Mouse (Mus musculus): ENCODE measurements at regions not wholly inside any gene's neighbourhood (a gene's known extent, or its start where the extent isn't known, plus 50 kb on each side); places are given as distances from the start of the nearest gene placed in this dataset.

DNA sequence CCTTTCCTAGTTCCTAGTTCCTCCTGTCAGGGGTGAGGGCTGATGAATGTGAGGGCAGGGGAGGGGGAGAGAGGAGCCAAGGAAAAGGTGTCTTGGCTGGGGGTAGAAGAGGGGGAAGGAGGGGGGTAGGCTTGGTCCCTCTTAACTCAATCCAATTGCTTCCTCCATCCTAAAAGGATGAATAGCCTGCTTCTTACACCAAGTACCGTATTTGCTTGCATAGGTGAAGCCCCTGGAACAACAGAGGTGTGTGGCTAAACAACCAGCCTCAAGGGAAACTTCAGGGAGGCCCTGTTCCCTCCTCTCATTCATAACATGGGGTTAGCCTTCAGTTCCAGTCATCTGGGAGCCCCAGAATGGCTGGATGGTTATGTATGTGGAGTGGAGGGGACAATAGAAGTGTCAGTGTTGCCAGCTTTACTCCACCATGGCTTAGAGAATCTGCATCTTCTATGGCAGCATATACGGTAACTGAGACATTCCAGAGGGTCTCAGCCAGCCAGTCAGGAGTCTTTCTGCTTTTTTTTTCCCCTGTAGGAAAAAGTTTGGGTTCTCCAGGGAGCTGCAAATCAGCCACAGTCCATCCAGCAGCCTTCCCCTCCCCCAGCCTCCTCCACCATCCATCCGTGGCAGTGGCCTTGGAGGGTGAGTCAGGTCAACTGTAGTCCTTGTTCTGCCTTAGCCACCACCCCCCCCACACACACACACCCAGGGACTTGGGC, 100.2 kb upstream of the Ccnd2 start:
- DNase-seq (ENCODE audit: low spot score): no peak

DNA sequence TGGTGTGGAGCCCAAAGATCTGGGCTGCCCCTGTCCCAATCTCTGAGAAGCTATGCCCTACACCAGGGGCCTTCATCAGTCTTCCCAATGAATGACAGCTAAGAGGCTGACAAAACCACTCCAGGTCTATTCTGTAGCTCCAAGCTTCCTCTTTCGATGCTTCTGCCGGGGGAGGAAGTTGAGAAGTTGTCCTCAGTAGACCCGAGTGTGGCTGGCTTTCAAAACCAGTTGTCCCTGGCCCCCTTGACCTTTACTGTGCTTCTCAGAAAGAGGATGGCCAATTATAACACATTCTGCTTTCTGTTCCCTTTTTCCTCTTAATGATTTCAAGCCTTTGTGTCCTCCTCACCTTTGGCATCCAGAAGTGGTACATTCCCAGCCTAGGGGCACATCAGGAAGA, 101.9 kb upstream of the Ccnd2 start:
- DNase-seq (ENCODE audit: low spot score): no peak

- no peak for DNase-seq (ENCODE audit: low spot score)
Measured at GRCm38 (mm10) chr6:127263903-127264680, 112.1 kb upstream of the Ccnd2 start.

DNA sequence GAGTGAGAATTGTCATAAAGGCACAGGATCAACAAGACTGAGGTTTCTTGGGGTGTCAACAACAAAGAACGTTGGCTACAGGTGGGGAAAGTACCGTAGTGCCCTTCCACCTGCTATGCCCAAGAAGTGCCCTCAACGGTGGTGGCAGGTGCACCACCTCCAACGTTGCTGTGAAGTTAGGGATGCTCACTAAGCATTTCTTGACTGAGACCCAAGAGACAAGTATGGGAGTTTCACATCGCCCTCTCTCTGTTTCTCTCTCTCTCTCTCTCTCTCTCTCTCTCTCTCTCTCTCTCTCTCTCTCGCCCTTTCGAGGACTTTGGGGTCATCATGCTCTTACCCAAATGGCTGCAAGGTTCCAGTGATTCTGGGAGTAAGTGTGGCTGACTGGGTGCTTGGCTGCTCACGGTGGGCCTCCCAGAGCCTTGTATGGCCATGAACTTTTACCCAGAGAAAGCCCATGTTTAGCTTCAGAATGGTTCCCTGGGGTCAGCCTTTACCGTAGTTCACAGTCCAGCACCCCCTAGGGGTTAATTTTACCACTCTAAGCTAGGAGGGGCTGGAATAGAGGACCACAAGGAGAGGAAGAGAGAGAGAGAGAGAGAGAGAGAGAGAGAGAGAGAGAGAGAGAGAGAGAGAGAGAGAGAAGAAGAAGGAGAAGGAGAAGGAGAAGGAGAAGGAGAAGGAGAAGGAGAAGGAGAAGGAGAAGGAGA, 113.2 kb upstream of the Ccnd2 start:
- no peak for DNase-seq (ENCODE audit: low spot score)

DNA sequence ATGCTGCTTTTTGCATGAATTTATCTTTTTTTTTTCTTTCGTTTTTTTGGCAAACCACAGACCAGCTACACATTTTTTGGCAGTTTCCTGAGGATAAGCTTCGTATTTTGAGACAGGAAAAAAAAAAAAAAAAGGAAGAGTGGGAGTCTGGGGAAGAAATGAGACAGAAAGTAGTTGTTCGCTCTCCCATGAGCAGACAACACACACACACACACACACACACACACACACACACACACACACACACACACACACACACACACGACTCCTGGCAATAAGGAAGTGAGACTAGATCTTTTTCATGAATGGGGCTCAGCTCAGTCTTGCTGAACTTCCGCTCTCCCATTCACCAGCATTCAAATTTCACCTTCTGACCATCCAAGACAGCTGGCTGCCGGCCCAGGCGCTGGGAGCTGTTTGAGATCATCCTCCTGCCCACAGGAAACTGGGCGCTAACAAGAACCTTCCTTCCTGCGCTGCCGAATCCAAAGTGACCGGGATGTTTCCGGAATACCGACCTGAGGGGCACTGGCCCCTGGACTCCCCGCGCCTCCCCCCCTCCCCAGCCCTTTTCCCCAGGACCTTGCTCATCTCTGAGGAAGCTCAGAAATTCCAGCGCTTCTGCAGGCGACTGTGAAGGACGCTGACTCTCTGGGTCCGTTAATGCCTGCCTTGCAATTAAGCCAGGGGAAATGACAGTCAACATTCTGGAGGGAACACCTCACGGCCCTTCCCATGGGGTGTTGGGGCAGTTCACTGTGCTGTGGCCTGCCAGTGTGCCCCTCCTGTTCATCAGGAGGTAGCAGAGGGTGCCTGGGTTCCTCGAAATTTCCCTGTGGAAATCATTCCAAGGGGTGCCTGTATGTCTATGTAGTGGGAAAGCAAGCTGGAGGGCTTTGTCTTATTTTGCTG, 114.2 kb upstream of the Ccnd2 start:
- peak; percentile 69 for DNase-seq (ENCODE audit: low spot score)

- DNase-seq (ENCODE audit: low spot score): no peak
Measured at GRCm38 (mm10) chr6:127266813-127267165, 114.8 kb upstream of the Ccnd2 start.

DNA sequence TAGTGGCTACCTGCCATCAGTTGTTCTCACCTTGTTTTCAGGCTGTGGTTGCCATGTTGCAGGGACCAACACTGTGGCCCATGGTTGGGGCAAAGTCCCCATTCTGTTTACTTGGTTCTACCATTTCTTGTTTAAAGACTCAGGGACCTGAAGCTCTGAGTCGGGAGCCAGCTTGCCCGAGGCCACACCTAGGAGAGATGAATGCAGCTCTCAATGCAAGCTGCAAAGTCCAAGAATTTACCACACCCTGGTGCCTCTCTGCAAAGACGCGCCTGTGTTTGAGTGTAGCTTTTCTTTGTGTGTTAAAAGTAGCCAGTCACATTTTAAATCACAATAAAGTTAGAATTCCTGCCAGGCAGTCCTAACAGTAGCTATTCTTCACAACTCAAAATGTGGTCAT, 117.0 kb upstream of the Ccnd2 start:
- DNase-seq (ENCODE audit: low spot score): no peak

- DNase-seq (ENCODE audit: low spot score): no peak
Measured at GRCm38 (mm10) chr6:127269525-127270044, 117.6 kb upstream of the Ccnd2 start.

DNA sequence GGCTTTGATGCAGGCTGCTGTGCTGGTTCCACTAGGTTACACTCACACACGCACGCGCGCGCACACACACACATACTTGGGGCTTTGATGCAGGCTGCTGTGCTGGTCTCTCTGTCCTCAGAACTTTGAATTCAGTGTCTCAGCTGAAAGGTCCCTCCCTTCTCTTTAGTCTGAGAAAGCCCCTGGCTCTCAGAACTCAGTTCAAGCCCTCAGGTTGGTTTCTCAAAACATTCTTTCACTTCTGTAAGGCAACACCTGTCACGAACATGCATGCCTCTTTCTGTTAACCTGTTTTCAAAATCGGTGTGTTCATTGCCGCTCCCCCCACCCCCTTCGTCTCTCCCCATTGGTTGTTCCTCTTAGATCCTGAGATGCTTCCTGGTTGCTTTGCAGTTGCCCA, 118.8 kb upstream of the Ccnd2 start:
- no peak for DNase-seq (ENCODE audit: low spot score)

DNA sequence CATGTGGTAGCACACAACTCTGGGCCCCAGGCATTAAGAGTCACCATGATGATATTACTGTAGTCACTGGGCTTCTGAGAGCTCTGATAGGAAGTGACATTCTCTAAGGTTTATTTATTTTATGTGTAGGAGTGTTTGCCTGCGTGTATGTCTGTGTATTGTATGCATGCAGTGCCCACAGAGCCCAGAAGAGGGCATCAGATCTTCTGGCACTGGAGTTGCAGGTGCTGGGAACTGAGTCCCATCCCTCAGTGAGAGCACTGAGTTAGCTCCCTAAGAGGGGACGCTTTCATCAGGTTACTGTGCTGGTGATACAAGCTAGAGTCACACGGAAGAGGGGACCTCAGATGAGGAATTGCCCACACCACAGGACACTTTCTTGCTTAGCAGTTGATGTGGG, 119.4 kb upstream of the Ccnd2 start:
- DNase-seq (ENCODE audit: low spot score): no peak

DNA sequence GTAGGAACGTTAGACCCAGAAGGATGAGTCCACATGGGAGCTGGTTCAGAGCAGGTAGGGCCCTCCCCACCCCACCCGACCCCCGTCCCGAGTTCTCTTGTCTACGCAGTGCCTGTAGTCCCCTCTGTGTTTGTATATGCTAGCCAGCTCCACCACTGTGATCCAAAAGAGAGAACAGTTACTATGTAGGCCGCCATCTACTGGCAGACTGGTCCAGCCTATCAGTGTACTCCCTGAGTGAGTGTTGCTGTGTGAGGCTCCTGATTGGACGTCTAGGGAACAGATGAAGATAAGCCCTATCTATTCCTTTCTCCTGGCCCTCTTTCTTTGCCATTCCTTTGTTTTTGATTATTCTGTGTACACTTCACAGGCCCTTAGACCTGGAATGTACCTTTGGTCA, 120.6 kb upstream of the Ccnd2 start:
- DNase-seq (ENCODE audit: low spot score): peak; percentile 14

- DNase-seq (ENCODE audit: low spot score): no peak
Measured at GRCm38 (mm10) chr6:127274732-127275429, 122.9 kb upstream of the Ccnd2 start.

GRCm38 (mm10) chr6:127275430-127275784, 123.4 kb upstream of the Ccnd2 start:
- DNase-seq (ENCODE audit: low spot score): no peak

DNA sequence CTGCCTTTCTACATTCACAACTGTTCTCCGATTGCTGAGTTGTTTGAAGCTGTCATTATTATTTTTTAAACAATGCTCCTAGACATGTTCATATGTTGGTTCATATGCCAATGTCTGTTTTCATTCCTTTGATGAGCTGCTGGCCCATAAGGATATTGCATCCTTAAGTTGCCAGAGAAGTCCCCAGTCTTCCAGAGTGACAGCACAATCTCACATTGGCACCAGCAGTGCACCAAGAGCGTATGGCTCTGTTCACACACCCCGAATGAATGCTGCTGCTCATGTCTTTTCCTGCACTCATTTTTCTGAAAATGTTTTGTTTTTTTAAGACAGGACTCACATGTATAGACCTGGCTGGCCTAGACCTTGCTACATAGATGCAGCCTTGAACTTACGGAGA, 124.4 kb upstream of the Ccnd2 start:
- no peak for DNase-seq (ENCODE audit: low spot score)

DNA sequence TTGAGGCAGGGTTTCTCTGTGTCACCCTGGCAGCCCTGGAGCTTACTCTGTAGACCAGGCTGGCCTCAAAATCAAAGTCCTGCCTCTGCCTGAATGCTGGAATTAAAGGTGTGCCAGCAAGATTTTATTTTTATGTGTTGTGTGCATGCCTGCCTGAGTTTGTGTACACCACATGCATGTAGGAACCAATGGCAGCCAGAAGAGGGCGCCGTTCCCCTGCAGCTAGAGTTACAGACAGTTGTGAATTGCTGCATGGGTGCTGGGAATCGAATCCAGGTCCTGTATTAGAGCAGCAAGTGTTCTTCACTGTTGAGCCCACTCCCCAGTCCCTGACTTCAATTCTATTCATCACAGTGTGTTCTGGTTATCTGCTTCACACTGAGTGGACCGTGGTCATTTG, 126.4 kb upstream of the Ccnd2 start:
- DNase-seq (ENCODE audit: low spot score): no peak

DNA sequence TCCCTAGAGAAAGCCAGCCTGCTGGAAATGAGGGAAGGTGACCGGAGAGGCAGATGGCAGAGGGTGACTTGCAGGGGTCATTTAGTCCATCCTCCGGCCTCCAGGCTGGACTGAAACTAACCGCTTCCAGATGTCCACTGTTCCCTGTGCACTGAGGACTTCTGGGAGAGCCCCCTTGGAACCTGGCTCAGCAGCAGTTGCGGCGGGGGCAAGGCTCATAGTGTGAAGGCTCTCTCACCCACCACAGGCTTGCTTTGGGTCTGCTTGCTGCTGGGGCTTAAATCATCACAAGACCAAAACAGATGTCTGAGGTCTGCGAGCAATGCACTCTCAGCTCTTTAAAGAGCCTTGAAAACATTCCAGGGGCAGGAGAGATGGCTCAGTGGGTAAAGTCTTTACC, 132.2 kb upstream of the Ccnd2 start:
- DNase-seq (ENCODE audit: low spot score): no peak

GRCm38 (mm10) chr6:127286681-127287476, 134.9 kb upstream of the Ccnd2 start:
- DNase-seq (ENCODE audit: low spot score): peak; percentile 29

DNA sequence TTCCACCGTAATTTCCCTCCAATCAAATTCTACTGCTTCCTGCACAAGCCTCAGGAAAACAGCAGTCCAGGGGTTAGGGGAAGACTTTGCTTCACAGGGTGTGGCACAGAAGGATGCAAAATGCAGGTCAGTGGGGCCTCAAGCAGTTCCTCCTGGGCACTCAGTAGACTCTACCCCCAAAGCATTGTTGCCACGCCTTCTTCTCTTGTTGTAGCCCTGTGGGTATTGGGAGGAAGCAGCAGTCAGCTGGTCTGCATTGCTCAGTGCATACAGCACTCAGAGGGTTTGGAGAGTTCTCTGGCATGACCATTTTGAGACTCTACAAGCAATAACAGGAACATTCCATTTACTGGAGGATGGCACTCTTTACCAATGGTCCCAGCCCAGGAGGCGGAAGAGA, 137.0 kb upstream of the Ccnd2 start:
- DNase-seq (ENCODE audit: low spot score): no peak

GRCm38 (mm10) chr6:127291937-127292336, 139.9 kb upstream of the Ccnd2 start:
- DNase-seq (ENCODE audit: low spot score): no peak

DNA sequence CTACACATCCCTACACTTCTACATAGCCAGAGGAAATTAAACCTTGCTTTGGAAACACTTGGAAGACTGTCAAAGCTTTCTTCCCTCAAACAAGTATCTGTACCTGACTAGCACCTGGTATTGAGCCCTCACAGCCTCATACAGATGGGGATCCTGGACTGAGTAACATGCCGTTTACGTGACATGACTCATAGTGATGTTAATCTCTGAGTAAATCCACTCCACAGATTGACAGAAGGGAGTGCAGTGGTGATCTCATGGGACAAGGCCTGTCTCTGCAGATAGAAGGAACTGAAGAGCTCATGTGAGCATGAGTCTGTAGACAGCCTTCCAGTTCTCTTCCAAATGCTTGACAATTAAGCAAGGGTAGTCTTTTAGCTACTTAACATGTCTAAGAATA, 141.8 kb upstream of the Ccnd2 start:
- no peak for DNase-seq (ENCODE audit: low spot score)

All from adipocyte (in vitro differentiated cells).